Mouse (Mus musculus): ENCODE measurements around the gene Rccd1.

GRCm38 (mm10) chr7:80324043-80324815, at the start of gene Rccd1:
- no peak for TF ChIP-seq CTCF (IDR thresholded peaks at IDR 0.05; ENCODE audit: insufficient read depth, low read length)
- peak; percentile 85; the same call in 1 of the 2 replicates for TF ChIP-seq POLR2A (IDR thresholded peaks at IDR 0.05; ENCODE audit: borderline replicate concordance, extremely low read depth, low read depth, low read length)
